In the genomic region with DNA sequence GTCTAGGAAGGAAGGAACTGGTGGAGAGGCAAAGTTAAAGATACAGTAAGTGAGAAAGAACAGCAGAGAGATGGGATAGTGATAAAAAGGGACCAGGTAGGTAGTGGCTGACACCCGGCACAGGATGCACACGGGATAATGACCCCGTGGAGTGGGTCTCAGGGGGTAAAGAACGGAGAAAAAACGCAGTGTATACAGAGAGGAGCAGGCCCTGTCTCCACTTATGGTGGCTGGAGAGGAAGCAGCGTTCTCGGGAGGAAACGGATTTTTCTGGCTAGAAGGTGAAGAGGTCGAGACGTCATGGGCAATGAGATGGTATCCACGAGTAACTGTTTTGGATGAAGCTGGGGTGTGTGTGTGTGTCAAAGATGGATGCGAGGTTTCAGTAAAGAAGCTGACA, we compare ENCODE assay signal across 8 mouse cellular contexts. TPM values are rescaled to one million over a fixed set of nuclear protein-coding genes. Genes with fewer than 3 reads are reported as not detected.
DNase-seq lines count a peak whose midpoint lies in the region; ATAC-seq and TF ChIP-seq lines count a peak whose summit lies in the region.

No protein-coding gene starts in this region.

- no peak for TF ChIP-seq POLR2A in testis, adult 2 months (IDR thresholded peaks at IDR 0.05; ENCODE audit: control insufficient read depth, low read depth, low read length)

- H3K27me3 ChIP-seq in testis, adult 2 months (ENCODE audit: control insufficient read depth, insufficient read depth, low read length) = no peaks in the 10 kb centered on the region
- H3K27me3 ChIP-seq in heart, postnatal 0 days (ENCODE audit: control insufficient read depth, insufficient read depth, low read length) = no peaks in the 10 kb centered on the region
- H3K27me3 ChIP-seq in liver, embryonic 13.5 days = no peaks in the 10 kb centered on the region
- no peaks in the 10 kb centered on the region for H3K27me3 ChIP-seq in stomach, embryonic 15.5 days (replicated peaks)

- no peak for TF ChIP-seq CTCF in testis, adult 2 months (IDR thresholded peaks at IDR 0.05; ENCODE audit: control insufficient read depth, insufficient read depth, insufficient replicate concordance, low read depth, low read length)
- no peak for TF ChIP-seq CTCF in heart, postnatal 0 days (IDR thresholded peaks at IDR 0.05; ENCODE audit: low read depth)
- no peak for TF ChIP-seq CTCF in layer of hippocampus, adult 2 months (conservative IDR thresholded peaks at IDR 0.05)

- H3K27ac ChIP-seq in testis, adult 2 months (ENCODE audit: control insufficient read depth, insufficient read depth, low read depth, low read length) = no peak overlapping the region
- no peak overlapping the region for H3K27ac ChIP-seq in heart, postnatal 0 days (ENCODE audit: low read depth)
- no peak overlapping the region for H3K27ac ChIP-seq in liver, embryonic 13.5 days
- peak overlapping the region; percentile 72; the same call in 1 of the 2 replicates for H3K27ac ChIP-seq in stomach, embryonic 15.5 days
- no peak overlapping the region for H3K27ac ChIP-seq in layer of hippocampus, adult 2 months

- ATAC-seq in heart, postnatal 0 days (ENCODE audit: insufficient read depth, low read depth) = no peak
- ATAC-seq in liver, embryonic 13.5 days (ENCODE audit: low read depth) = 0 out of 2 replicates have a peak, but pooled peaks have one; percentile 15
- ATAC-seq in stomach, embryonic 15.5 days (ENCODE audit: insufficient read depth, low FRiP score, low read depth) = no peak

- H3K4me2 ChIP-seq in heart, postnatal 0 days (ENCODE audit: low read depth, low read length) = peak overlapping the region; percentile 55
- H3K4me2 ChIP-seq in liver, embryonic 13.5 days = peak overlapping the region; percentile 67
- peak overlapping the region; percentile 41 for H3K4me2 ChIP-seq in stomach, embryonic 15.5 days

- peak overlapping the region; percentile 26 for H3K4me3 ChIP-seq in testis, adult 2 months (ENCODE audit: control insufficient read depth, low read depth, low read length)
- peak overlapping the region; percentile 20 for H3K4me3 ChIP-seq in heart, postnatal 0 days (ENCODE audit: low read depth, low read length)
- H3K4me3 ChIP-seq in liver, embryonic 13.5 days (replicated peaks) = peak overlapping the region; percentile 46
- peak overlapping the region; percentile 6 for H3K4me3 ChIP-seq in stomach, embryonic 15.5 days (replicated peaks)
- no peak overlapping the region for H3K4me3 ChIP-seq in layer of hippocampus, adult 2 months

- no peaks in the 10 kb centered on the region for H3K36me3 ChIP-seq in testis, adult 2 months (ENCODE audit: control insufficient read depth, insufficient read depth, low read length)
- no peaks in the 10 kb centered on the region for H3K36me3 ChIP-seq in heart, postnatal 0 days (replicated peaks; ENCODE audit: control insufficient read depth, insufficient read depth, low read length)
- no peaks in the 10 kb centered on the region for H3K36me3 ChIP-seq in liver, embryonic 13.5 days
- H3K36me3 ChIP-seq in stomach, embryonic 15.5 days = no peaks in the 10 kb centered on the region

- no peak overlapping the region for H3K9ac ChIP-seq in heart, postnatal 0 days (replicated peaks; ENCODE audit: low read depth, low read length)
- peak overlapping the region; percentile 60 for H3K9ac ChIP-seq in liver, embryonic 13.5 days
- no peak overlapping the region for H3K9ac ChIP-seq in stomach, embryonic 15.5 days

- no peaks in the 10 kb centered on the region for H3K9me3 ChIP-seq in heart, postnatal 0 days (replicated peaks; ENCODE audit: control insufficient read depth, low read length)
- no peaks in the 10 kb centered on the region for H3K9me3 ChIP-seq in liver, embryonic 13.5 days (replicated peaks)
- H3K9me3 ChIP-seq in stomach, embryonic 15.5 days = no peaks in the 10 kb centered on the region

- TF ChIP-seq EP300 in heart, postnatal 0 days (IDR thresholded peaks at IDR 0.05; ENCODE audit: low read depth) = no peak

- WGBS in heart, postnatal 0 days = 12% methylated on average over 12 of the region's 12 CpGs
- WGBS in liver, embryonic 13.5 days (ENCODE audit: insufficient replicate concordance) = 8% methylated on average over 12 of the region's 12 CpGs
- 12% methylated on average over 12 of the region's 12 CpGs for WGBS in stomach, embryonic 15.5 days

- peaks cover 14% of the 10 kb centered on the region for H3K4me1 ChIP-seq in testis, adult 2 months (ENCODE audit: control insufficient read depth, insufficient read depth, low read length)
- peaks cover 24% of the 10 kb centered on the region for H3K4me1 ChIP-seq in heart, postnatal 0 days (ENCODE audit: control insufficient read depth, insufficient read depth)
- peaks cover 43% of the 10 kb centered on the region for H3K4me1 ChIP-seq in liver, embryonic 13.5 days (replicated peaks)
- H3K4me1 ChIP-seq in stomach, embryonic 15.5 days = peaks cover 16% of the 10 kb centered on the region; the same call in 1 of the 2 replicates

- DNase-seq in testis, postnatal 14 days (ENCODE audit: low spot score) = no peak
- DNase-seq in heart, postnatal 0 days (ENCODE audit: low spot score) = no peak
- DNase-seq in liver, embryonic 13.5 days = no peak
- DNase-seq in layer of hippocampus, adult 8-10 months (ENCODE audit: low spot score in 2 of 2) = no peak
- DNase-seq in urinary bladder, adult 18-20 months (ENCODE audit: low spot score in 2 of 2) = no peak
- no peak for DNase-seq in layer of hippocampus, adult 2 months (ENCODE audit: low spot score in 2 of 2)

RNA-seq across cellular contexts. Expression of gene Agps, which starts 55.4 kb away (rescaled TPM):
- polyA plus RNA-seq in testis, adult 2 months (2012; rRNA removed) = 1.4 and 1.9 TPM in 2 replicates
- total RNA-seq in heart, postnatal 0 days (2014; rRNA removed; ENCODE audit: low replicate concordance) = 19.9 and 23.6 TPM in 2 replicates
- polyA plus RNA-seq in heart, postnatal 0 days (2015; fragmentation: Nextera tagmentation; extraction: Ambion mirVana) = 11.8 and 12.4 TPM in 2 replicates
- 14.3 and 18.2 TPM in 2 replicates for polyA plus RNA-seq in liver, embryonic 13.5 days (2015; fragmentation: Nextera tagmentation; extraction: Ambion mirVana)
- 29.8 and 35.5 TPM in 2 replicates for polyA plus RNA-seq in stomach, embryonic 15.5 days (2015; fragmentation: Nextera tagmentation; extraction: Ambion mirVana)
- total RNA-seq in layer of hippocampus, adult 8-10 months (2022) = 10 to 100 TPM; 35.6 to 42.7 (median 37.3) TPM
- 10 to 100 TPM; 37.0 to 40.2 TPM for total RNA-seq in layer of hippocampus, adult 2 months (2021)
